ENCODE assay signal across 8 mouse cellular contexts in genomic region chr5:125183321-125184003, GRCm38 (mm10). TPM values are rescaled to one million over a fixed set of nuclear protein-coding genes. Genes with fewer than 3 reads are reported as not detected.
DNase-seq lines count a peak whose midpoint lies in the region; ATAC-seq and TF ChIP-seq lines count a peak whose summit lies in the region.

No protein-coding gene starts in this region.

- intact Hi-C loops in left cerebral cortex, postnatal 25 days (cut with DNase I), result loop anchor here (10.0 kb wide), 1 partner anchor 279 kb away; no protein-coding TSS in a partner anchor

- DNase-seq in left cerebral cortex, postnatal 25 days (ENCODE audit: low spot score in 2 of 2), result peak; percentile 40 to 58
- no peak for DNase-seq in left cerebral cortex, adult 18-20 months (ENCODE audit: low spot score in 2 of 2)
- DNase-seq in adrenal gland, postnatal 36 days, result peak; percentile 55 to 59
- peak; percentile 51 for DNase-seq in lung, embryonic 14.5 days
- DNase-seq in right cerebral cortex, postnatal 4 days, result peak; percentile 41
- no peak for DNase-seq in testis, postnatal 14 days (ENCODE audit: low spot score)
- DNase-seq in layer of hippocampus, postnatal 25 days (ENCODE audit: extremely low spot score in 1 of 2, low spot score in 1 of 2), result no peak

- no peaks in the 10 kb centered on the region for H3K27me3 ChIP-seq in heart, embryonic 14.5 days (ENCODE audit: control insufficient read depth, insufficient read depth, low read length)
- no peaks in the 10 kb centered on the region for H3K27me3 ChIP-seq in lung, embryonic 14.5 days (ENCODE audit: insufficient read depth, low read length)

- peaks cover 15 to 25% of the 10 kb centered on the region in 2 experiments; a peak in 3 of 4 replicates for H3K4me1 ChIP-seq in heart, embryonic 14.5 days (ENCODE audit: control insufficient read depth in 2 of 2, insufficient read depth in 2 of 2, low read length in 2 of 2)
- 0 out of 2 replicates have a peak, but pooled peaks cover 5% of the 10 kb centered on the region for H3K4me1 ChIP-seq in lung, embryonic 14.5 days (ENCODE audit: insufficient read depth)

- TF ChIP-seq CTCF in lung, embryonic 14.5 days (IDR thresholded peaks at IDR 0.05; ENCODE audit: low read depth), result no peak

- H3K4me3 ChIP-seq in heart, embryonic 14.5 days (ENCODE audit: control insufficient read depth in 1 of 2, insufficient read depth in 1 of 2, low read depth in 1 of 2, low read length in 2 of 2), result no peak overlapping the region
- H3K4me3 ChIP-seq in lung, embryonic 14.5 days (ENCODE audit: low read depth, low read length), result no peak overlapping the region

- no peak overlapping the region for H3K9ac ChIP-seq in heart, embryonic 14.5 days (ENCODE audit: low read length)
- no peak overlapping the region for H3K9ac ChIP-seq in lung, embryonic 14.5 days

- WGBS in heart, embryonic 14.5 days, result 28% methylated on average over 23 of the region's 23 CpGs
- 43% methylated on average over 23 of the region's 23 CpGs for WGBS in lung, embryonic 14.5 days

- no peaks in the 10 kb centered on the region for H3K36me3 ChIP-seq in heart, embryonic 14.5 days (ENCODE audit: control insufficient read depth, insufficient read depth, low read length)
- no peaks in the 10 kb centered on the region for H3K36me3 ChIP-seq in lung, embryonic 14.5 days (ENCODE audit: insufficient read depth)

- 0 out of 2 replicates have a peak, but pooled peaks cover 5% of the 10 kb centered on the region for H3K9me3 ChIP-seq in heart, embryonic 14.5 days (ENCODE audit: control insufficient read depth, low read length)
- H3K9me3 ChIP-seq in lung, embryonic 14.5 days (ENCODE audit: low read depth, low read length), result no peaks in the 10 kb centered on the region

- H3K27ac ChIP-seq in heart, embryonic 14.5 days (replicated peaks in 1 of 2; ENCODE audit: control insufficient read depth in 1 of 2, insufficient read depth in 1 of 2, low read depth in 2 of 2, low read length in 2 of 2), result no peak overlapping the region
- H3K27ac ChIP-seq in lung, embryonic 14.5 days (ENCODE audit: low read depth), result no peak overlapping the region

- ATAC-seq in heart, embryonic 14.5 days (ENCODE audit: insufficient number of reproducible peaks, insufficient read depth, low FRiP score, low read depth), result no peak
- no peak for ATAC-seq in lung, embryonic 14.5 days (ENCODE audit: insufficient read depth)

- peak overlapping the region; percentile 38 for H3K4me2 ChIP-seq in heart, embryonic 14.5 days (ENCODE audit: low read length)
- no peak overlapping the region for H3K4me2 ChIP-seq in lung, embryonic 14.5 days

RNA-seq across cellular contexts. Expression of gene Ncor2, which starts 4.4 kb away (rescaled TPM):
- 100 to 1,000 TPM; 183 to 200 TPM for total RNA-seq in left cerebral cortex, postnatal 25 days (2021)
- total RNA-seq in left cerebral cortex, adult 18-20 months (2021), result 100 to 1,000 TPM; 177 to 208 TPM
- total RNA-seq in adrenal gland, postnatal 36 days (2021), result 100 to 1,000 TPM; 217 to 310 TPM
- 16.2 and 17.6 TPM in 2 replicates for polyA plus RNA-seq in heart, embryonic 14.5 days (2014; fragmentation: Nextera tagmentation; extraction: Ambion mirVana)
- 34.9 and 36.5 TPM in 2 replicates for polyA plus RNA-seq in lung, embryonic 14.5 days (2014; fragmentation: Nextera tagmentation; extraction: Ambion mirVana)
- 100 to 1,000 TPM; 229 to 297 TPM for total RNA-seq in layer of hippocampus, postnatal 25 days (2021)

Comparison
In these comparisons a context has a peak if more than half of its experiments do, and no peak if none do; other contexts are left out.
1. DNase-seq: peak in left cerebral cortex, postnatal 25 days (2 of 2), adrenal gland, postnatal 36 days (2 of 2), lung, embryonic 14.5 days (single experiment) and right cerebral cortex, postnatal 4 days (single experiment); none in left cerebral cortex, adult 18-20 months (0 of 2), testis, postnatal 14 days (single experiment) and layer of hippocampus, postnatal 25 days (0 of 2).